Mouse (Mus musculus): ENCODE data around the gene Pgghg. TPM values are rescaled to one million over a fixed set of nuclear protein-coding genes. Genes with fewer than 3 reads are reported as not detected.

Pgghg gene
- total RNA-seq, 2 experiments from 2014 or later = 2.4 to 3.9 TPM

DNA sequence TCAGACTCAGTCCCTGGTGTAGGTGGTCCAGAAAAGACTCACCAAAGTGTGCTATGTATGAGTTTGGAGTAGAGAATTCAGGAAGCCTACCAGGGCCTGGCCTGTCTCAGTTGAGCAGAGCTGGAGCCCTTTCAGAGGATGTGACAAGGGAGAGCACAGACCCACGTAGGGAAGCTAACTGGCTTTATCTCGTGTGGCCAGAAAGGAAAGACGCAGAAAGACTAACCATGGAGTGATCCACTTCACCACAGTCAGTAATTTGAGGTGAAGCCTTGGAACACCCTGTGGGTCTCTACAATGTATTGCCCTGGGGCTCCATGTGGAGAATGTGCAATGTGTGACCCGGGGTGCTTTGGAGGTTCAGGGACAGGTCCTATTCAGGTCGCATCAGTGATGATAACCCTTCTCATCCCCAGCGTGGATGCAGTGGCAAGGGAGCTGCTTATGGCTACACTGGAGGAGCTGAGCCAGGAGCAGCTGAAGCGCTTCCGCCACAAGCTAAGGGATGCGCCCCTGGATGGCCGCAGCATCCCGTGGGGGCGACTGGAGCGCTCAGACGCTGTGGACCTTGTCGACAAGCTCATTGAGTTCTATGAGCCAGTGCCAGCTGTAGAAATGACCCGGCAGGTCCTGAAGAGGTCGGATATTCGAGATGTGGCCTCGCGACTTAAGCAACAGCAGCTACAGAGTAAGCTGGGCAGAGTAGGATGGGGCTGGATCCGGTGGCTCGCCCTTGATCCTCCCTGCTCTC, 19.8 kb upstream of the Pgghg start:
- no peak for DNase-seq (ENCODE audit: extremely low spot score in 1 of 2, low spot score in 2 of 2)
- intact Hi-C loops (cut with DNase I) = no loop called here

DNA sequence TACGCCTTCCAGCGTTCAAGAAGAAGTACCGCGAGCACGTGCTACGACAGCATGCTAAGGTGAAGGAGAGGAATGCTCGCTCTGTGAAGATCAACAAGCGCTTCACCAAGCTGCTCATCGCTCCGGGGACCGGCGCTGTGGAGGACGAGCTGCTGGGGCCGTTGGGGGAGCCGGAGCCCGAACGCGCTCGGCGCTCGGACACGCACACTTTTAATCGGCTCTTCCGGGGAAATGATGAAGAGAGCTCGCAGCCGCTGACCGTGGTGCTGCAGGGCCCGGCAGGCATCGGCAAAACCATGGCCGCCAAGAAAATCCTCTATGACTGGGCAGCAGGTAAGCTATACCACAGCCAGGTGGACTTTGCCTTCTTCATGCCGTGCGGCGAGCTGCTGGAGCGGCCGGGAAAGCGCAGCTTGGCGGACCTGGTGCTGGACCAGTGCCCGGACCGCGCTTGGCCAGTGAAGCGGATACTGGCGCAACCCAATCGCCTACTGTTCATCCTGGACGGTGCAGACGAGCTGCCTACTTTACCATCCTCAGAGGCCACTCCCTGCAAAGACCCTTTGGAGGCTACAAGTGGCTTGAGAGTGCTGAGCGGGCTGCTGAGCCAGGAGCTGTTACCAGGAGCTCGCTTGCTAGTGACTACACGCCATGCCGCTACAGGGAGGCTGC, 18.7 kb upstream of the Pgghg start:
- no peak for DNase-seq (ENCODE audit: extremely low spot score in 1 of 2, low spot score in 2 of 2)
- intact Hi-C loops (cut with DNase I) = no loop called here

DNA sequence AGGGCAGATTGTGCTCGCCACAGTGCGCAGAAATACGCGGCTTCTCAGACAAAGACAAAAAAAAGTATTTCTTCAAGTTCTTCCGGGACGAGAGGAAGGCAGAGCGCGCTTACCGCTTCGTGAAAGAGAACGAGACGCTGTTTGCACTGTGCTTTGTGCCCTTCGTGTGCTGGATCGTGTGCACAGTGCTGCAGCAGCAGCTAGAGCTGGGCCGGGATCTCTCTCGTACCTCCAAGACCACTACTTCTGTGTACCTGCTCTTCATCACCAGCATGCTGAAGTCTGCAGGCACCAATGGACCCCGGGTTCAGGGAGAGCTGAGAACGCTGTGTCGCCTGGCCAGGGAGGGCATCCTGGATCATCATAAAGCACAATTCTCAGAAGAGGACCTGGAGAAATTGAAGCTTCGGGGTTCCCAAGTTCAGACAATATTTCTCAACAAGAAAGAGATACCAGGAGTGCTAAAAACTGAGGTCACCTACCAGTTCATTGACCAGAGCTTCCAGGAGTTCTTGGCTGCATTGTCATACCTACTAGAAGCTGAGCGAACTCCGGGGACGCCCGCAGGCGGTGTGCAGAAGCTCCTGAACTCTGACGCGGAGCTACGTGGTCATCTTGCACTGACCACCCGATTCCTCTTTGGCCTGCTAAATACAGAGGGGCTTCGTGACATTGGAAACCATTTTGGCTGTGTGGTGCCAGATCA, 18.0 kb upstream of the Pgghg start:
- DNase-seq (ENCODE audit: extremely low spot score in 1 of 2, low spot score in 2 of 2) = no peak
- intact Hi-C loops (cut with DNase I) = no loop called here

DNA sequence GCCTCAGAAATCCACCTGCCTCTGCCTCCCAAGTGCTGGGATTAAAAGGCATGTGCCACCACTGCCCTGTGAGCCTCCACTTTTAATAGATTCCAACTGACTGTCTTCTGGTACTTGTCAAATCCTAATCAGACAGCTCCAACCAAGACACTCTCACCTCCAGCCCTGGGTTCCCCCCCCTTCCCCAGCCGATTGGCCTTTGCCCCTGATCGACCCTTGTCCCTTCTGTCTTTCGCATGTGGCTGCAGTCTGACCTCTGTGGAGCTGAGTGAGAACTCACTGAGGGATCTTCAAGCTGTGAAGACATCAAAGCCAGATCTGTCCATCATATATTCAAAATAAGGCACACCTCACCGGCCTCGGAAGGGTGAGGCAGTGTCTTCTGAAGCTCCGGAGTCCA, 14.0 kb upstream of the Pgghg start:
- intact Hi-C loops (cut with DNase I) = no loop called here
- DNase-seq (ENCODE audit: extremely low spot score in 1 of 2, low spot score in 2 of 2) = no peak

DNA sequence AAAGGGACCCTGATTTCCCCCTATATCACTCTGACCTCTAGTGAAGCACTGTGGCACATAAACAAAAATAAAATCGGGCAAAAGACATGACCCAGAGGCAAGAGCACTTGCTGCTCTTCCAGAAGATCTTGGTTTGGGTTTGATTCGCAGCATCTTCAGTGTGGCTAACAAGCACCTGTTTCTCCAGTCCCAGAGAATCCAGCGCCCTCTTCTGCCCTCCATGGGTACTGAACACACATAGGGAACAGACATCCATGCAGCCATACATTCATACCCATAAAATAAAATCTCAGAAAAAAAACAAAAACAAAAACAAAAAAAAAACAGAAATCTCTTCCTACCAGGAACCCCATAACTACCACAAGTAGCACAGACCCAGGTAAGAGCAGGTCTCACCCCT, 2.8 kb upstream of the Pgghg start:
- no peak for DNase-seq (ENCODE audit: extremely low spot score in 1 of 2, low spot score in 2 of 2)
- intact Hi-C loops (cut with DNase I) = no loop called here

DNA sequence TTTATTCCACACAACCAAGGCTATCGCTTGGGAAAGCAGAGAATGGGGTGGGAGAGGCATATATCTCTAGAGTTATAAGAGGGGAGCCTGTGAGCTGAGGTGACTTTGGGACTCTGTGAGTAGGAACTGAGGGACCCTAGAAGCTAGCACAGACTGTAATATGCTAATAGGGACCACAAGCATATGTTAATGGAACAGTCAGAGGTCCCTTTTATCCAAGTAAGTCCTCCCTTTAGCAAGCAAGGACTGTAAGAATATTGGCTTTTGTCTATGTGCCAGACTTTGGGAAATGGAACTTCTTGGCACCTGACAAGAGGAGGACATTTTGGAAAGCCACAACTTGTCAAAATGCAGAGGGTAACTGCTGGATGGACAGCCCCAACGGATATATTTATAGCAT, 2.3 kb upstream of the Pgghg start:
- intact Hi-C loops (cut with DNase I) = no loop called here
- DNase-seq (ENCODE audit: extremely low spot score in 1 of 2, low spot score in 2 of 2) = no peak

DNA sequence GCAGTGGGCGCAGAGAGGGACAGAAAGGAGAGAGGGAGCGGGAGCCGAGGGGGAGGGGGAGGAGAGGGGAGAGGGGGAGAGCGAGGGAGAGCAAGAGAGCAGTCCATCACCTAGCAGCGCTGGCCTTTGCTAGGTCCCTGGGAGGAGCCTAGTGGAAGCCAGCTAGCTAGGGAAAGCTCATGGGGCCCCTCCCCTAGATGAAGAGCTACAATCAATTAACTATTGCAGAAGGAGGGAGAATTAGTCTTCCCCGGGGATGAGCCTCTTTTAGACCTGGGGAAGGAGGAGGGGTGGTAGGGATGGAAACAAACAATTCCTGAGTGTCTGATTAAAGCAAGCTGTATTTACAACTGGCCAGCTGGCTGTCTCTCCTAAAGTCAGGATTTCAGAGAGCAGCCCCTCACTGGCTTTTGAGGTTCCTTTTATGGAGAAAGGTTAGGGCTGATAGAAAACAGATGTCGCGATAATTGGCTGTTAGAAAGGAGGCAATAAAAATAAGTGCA, 1.5 kb upstream of the Pgghg start:
- intact Hi-C loops (cut with DNase I) = no loop called here
- peak in 1 of 2 experiments; percentile 55 for DNase-seq (ENCODE audit: extremely low spot score in 1 of 2, low spot score in 2 of 2)

DNA sequence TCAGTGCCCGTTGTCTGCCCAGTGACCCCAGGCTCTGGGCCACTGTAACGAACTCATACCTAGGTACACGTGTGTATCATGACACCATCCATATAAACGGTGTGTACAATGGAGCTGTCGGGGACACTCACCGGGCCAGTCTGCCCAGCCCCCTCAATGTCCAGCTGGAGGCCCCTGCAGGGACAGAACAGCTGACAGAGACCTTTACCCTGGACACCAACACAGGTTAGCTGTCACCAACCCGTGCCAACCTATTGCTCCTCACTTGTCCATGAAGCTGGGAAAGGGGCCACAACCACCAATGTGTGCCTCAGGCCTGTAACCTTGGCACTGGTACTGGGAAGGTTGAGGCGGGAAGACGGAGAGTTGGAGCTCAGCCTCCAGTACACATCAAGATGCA, 1.1 kb downstream of the Pgghg start:
- intact Hi-C loops (cut with DNase I) = no loop called here
- DNase-seq (ENCODE audit: extremely low spot score in 1 of 2, low spot score in 2 of 2) = no peak

DNA sequence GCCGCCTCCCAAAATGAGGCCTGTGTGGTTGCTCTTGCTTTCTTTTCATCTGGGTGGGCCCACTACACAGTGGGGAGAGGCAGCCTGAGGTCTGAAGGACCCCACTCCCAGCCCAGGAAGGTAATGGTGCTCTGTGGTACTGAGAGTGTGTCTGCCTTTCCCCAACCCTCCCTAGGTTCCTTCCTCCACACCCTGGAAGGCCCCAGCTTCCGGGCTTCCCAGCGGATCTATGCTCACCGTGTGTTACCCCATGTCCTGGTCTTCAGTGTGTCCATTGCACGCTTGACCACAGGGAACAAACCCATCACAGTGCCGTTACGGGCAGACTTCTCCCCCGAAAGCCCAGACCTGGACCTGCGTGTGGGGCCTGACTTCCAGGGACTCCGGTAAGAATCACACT, 1.6 kb downstream of the Pgghg start:
- intact Hi-C loops (cut with DNase I) = no loop called here
- DNase-seq (ENCODE audit: extremely low spot score in 1 of 2, low spot score in 2 of 2) = no peak

DNA sequence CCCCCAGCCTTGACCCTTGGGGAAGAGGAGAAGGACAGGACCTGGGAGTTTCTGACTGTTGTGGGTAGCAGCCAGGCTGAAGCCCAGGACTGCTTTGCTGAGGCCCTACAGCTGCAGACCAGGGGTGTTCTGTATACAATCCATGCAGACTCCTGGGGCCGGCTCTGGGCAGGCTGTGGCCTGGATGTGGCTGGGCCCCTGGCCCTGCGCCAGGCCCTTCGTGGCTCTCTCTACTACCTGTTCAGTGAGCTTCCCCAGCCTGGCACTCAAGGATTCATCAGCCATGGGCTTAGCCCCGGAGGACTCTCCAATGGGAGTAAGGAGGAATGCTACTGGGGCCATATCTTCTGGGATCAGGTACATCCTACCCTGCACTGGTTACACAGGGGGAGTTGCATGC, 2.2 kb downstream of the Pgghg start:
- no peak for DNase-seq (ENCODE audit: extremely low spot score in 1 of 2, low spot score in 2 of 2)
- intact Hi-C loops (cut with DNase I) = no loop called here

DNA sequence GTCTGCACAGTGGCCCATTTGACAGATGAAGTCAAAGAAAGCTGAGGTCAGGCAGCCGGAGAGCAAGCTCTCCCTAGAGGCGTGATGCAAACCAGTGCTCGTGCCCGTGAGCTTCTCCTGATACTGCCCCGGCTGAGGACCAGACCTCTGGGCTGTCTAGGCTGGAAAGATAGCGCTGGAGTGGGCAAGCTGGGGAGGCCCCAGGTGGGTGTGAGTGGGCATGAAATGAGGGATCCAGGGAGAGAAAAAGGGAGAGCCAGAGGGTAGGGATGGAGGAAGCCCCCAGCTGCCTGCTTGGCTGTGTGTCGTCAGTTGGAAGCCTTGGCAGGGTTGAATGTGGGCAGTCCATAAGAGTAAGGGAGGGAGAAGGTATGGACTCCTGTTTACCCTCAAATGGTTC, 3.0 kb downstream of the Pgghg start:
- intact Hi-C loops (cut with DNase I) = no loop called here
- no peak for DNase-seq (ENCODE audit: extremely low spot score in 1 of 2, low spot score in 2 of 2)

DNA sequence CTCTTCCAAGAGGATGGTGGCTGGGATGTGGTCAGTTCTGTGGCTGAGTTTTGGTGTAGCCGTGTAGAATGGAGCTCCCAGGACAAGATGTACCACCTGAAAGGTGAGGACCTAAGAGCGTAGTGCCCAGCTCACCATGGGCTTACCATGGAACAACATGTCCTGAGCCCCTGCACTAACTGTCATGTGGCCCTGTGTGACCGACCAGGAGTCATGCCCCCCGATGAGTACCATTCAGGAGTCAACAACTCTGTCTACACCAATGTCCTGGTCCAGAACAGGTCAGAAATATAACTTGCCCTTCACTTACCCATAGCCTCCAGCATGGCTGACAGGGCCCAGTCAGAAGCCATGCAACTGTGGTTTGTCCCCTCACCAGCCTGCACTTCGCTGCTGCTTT, 4.1 kb downstream of the Pgghg start:
- DNase-seq (ENCODE audit: extremely low spot score in 1 of 2, low spot score in 2 of 2) = no peak

DNA sequence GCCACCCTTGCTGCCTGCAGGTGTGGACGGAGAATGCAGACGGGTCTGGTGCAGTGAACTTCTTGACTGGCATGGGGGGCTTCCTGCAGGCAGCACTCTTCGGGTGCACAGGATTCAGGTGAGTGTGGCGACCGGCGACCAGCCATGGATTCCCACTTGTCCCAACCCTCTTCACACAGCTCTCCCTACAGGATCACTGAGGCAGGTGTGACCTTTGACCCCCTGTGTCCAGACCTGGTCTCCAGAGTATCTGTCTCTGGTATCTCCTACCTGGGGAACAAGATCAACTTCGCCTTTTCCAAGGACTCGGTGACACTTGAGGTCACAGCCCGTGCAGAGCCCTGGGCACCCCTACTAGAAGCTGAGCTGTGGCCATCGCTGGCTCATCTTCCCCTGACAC, 5.1 kb downstream of the Pgghg start:
- DNase-seq (ENCODE audit: extremely low spot score in 1 of 2, low spot score in 2 of 2) = no peak
- intact Hi-C loops (cut with DNase I) = no loop called here

More for the DNA sequence above, 4.1 kb downstream of the Pgghg start:
- intact Hi-C loops (cut with DNase I) = no loop called here

DNA sequence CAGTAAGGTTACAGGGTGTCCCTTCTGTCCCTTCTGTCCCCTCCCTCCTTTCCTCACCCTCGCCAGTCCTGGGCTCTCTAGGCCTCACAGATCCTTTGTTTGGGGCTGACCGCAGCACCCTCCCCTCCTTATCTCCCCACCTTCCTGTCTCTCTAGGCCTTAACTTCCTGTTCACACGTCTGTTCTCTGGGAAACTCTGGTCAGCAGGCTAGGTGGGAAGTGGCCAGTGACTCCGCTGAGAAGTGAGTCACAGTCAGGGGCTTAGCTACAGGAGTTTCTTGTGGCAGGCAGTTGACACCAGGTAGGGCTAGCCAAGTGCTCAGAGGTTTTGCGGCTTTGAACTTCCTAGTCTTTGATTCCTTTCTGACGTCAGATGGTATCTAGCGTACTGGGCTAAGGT, 5.8 kb downstream of the Pgghg start:
- DNase-seq (ENCODE audit: extremely low spot score in 1 of 2, low spot score in 2 of 2) = no peak
- intact Hi-C loops (cut with DNase I) = no loop called here

DNA sequence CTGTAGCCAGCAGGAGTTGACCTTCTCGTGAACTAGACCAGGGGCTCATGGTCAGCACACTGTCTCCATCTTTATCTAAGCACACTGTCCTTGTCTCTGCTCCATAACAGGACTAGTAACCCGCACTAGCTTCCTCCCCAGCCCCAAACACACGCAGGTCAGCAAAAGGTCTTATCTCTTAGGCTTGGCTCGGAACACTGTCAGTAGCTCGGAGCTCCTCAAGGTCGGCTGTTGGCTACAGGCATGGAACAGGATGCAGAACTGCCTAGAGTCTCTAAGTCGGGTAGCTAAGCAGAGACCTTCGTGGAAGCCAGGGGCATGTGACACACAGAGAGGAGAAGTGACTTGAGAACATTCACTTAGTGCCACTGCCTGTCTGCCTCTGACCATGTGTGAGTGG, 7.0 kb downstream of the Pgghg start:
- no peak for DNase-seq (ENCODE audit: extremely low spot score in 1 of 2, low spot score in 2 of 2)
- intact Hi-C loops (cut with DNase I) = no loop called here

DNA sequence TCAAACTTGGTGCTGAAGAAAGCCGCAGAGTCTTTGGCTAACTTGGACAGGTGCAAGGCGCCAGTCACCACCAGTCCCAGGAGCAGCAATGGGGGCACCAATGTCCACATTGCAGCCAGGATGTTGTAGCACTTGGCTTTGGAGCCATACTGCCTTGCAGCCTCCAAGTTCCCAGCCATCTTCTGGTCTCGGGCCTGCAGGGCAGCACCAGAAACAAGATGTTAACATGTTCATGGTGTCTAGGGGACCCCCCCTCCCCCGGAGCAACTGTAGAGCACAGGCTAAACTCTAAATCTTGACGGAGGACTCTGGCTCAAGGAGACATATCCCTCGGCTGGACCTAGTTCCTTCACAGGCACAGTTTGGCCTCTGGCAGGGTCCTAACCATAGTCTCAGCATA, 8.1 kb downstream of the Pgghg start:
- no peak for DNase-seq (ENCODE audit: extremely low spot score in 1 of 2, low spot score in 2 of 2)
- intact Hi-C loops (cut with DNase I) = no loop called here

DNA sequence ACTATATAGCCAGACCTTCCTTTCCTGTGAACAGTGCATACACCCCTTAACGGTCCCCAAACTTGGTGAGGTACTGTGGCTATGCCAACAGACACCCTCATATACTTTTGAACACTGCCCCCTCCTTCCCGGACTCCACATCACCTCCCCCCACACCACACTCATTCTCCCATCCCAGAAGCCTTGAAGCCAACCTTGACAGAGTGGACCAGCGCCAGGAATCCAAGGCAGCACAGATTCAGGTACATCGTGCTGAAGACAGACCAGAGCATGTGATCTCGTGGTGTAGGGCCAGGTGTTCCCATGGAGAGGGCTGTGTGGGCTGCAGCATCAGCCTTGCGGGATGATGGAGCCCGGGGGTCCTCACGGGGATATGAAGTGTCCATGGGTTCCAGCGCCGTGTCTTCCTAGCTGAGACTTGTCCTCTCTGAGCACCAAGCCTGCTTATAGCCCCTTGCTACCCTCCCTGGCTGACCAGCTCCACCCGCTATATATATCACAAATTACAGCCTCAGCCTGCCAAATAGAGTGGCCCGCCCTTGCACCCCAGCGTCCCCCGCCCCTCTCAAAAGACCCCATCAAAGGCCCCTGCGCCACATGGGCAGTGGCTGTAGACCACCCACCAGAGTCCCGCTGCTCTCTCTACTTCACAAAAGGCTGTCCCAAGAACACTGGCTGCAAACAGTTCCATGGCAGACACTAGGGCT, 8.8 kb downstream of the Pgghg start, which contains the start of gene Ifitm5:
TSS of gene Ifitm5 (minus strand) at position 468 of the 707 bp plus-strand sequence.
- DNase-seq (ENCODE audit: extremely low spot score in 1 of 2, low spot score in 2 of 2) = peak in 1 of 2 experiments; percentile 23
- intact Hi-C loops (cut with DNase I) = no loop called here

DNA sequence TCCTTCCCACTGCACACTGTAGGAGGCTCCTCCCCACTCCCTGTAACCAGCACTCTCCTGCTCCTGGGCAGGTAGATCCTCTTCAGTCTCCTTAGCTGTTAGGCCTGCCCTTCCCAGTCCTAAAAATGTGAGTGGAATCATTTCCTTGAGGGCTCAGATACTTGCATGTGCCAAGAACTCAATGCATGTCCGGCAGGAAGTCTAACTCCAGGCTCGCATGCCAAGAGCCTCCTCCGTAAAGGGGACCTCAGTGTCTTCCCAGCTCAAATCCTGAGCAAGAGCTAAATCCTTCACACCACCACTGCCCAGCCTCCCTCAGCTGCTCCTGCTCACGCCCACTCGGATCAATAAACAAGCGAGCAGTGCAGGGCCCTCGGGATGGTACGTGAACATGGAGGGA, 9.9 kb downstream of the Pgghg start:
- intact Hi-C loops (cut with DNase I) = no loop called here
- DNase-seq (ENCODE audit: extremely low spot score in 1 of 2, low spot score in 2 of 2) = peak in 1 of 2 experiments; percentile 23

DNA sequence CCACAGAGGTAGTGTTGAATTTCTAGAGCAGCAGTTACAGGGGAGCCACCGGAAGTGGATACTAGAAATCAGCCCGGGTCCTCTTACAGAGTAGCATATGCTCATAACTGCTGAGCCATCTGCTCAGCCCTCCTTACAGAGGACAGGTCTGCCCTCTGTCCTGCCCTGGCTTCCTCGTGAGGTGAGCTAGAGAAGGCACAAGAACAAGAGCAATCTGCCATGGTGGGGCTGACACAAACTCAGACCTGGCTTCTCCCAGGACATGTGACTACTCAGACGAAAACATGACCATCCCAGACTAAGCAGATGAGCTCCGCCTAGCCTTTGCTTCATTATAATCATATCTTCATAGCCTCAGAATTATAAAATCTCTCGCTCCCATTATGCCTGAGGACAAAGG, 10.6 kb downstream of the Pgghg start:
- no peak for DNase-seq (ENCODE audit: extremely low spot score in 1 of 2, low spot score in 2 of 2)
- intact Hi-C loops (cut with DNase I) = no loop called here
